Mouse (Mus musculus): Measurements from ENCODE around the gene Cpm. TPM values are rescaled to one million over a fixed set of nuclear protein-coding genes. Genes with fewer than 3 reads are reported as not detected.

Gene Cpm
- total and polyA plus RNA-seq, 3 experiments = 0.04 to 0.31 (median 0.17) TPM

DNA sequence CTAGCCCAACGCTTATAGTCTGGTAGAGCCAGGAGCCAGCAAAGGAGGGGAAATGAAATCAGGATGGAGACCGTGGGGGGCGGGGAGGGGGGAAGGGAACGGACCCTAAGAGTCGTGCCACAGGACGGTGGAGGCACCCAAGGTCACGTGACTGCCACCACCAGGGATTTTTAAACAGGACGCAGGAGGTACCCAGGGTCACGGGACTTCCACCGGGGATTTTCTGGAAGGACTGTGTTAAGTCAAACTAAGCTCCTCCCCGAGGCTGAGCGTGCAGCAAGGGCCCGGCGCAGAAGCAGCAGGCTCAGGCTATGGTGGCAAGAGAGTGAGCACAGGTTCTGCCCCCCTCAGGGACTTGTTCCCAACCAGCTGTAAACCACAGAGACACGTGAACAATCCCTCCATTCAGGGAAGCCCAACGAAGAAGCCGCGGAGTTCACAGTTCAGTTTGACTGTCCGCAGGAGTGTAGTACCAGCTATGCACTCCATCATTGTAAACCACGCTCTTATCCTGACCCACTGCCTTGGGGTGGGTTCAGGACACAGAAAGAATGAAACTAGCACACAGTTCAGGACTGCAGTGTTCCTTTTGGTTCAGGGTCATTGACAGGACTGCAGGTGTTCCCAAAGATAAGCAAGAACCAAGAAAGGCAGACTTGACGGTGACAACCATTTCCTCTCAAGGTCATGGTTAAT, 10.7 kb downstream of the Cpm start:
- peak overlapping the region; percentile 5; the same call in 1 of the 2 replicates for H3K4me2 ChIP-seq (ENCODE audit: insufficient read depth, low read depth, poor library complexity, severe bottlenecking)
- dilution Hi-C loops (cut with MboI; ENCODE audit: extremely low pct_ligation_motif_present, extremely low pct_unique_long_range_greater_than_20kb, low sequenced_read_pairs) = no loop called here
- no peak overlapping the region for H3K9ac ChIP-seq (ENCODE audit: insufficient read depth, low read depth)

GRCm38 (mm10) chr10:117640595-117641078, 11.3 kb downstream of the Cpm start:
- H3K4me3 ChIP-seq (replicated peaks in 1 of 3; ENCODE audit: low read depth in 2 of 3, low read length in 2 of 3, poor library complexity in 1 of 3) = no peak overlapping the region
- H3K27ac ChIP-seq (ENCODE audit: insufficient read depth, low read depth) = no peak overlapping the region
- H3K36me3 ChIP-seq (replicated peaks in 1 of 2; ENCODE audit: control insufficient read depth in 1 of 2, insufficient read depth in 1 of 2, low read length in 1 of 2) = no peaks in the 10 kb centered on the region
- dilution Hi-C loops (cut with MboI; ENCODE audit: extremely low pct_ligation_motif_present, extremely low pct_unique_long_range_greater_than_20kb, low sequenced_read_pairs) (no loop called here), in situ Hi-C loops (cut with MboI; ENCODE audit: low pct_ligation_motif_present, low pct_unique_long_range_greater_than_20kb, low sequenced_read_pairs) (no loop called here)
- peaks cover 2% of the 10 kb centered on the region for H3K9me3 ChIP-seq (replicated peaks; ENCODE audit: low read length)
- H3K27me3 ChIP-seq (replicated peaks) = no peaks in the 10 kb centered on the region
- H3K9ac ChIP-seq (ENCODE audit: insufficient read depth, low read depth) = no peak overlapping the region
- no peak overlapping the region for H3K4me2 ChIP-seq (ENCODE audit: insufficient read depth, low read depth, poor library complexity, severe bottlenecking)
- no peak for TF ChIP-seq BHLHE40 (IDR thresholded peaks at IDR 0.05; ENCODE audit: low read depth, low read length)
- no peaks in the 10 kb centered on the region for H3K79me2 ChIP-seq (replicated peaks; ENCODE audit: control insufficient read depth, extremely low read depth, insufficient read depth, poor library complexity, severe bottlenecking)
- no peak for DNase-seq (ENCODE audit: extremely low read depth)
- peaks cover 4 to 7% of the 10 kb centered on the region in 2 experiments for H3K4me1 ChIP-seq (ENCODE audit: control insufficient read depth in 1 of 2, insufficient read depth in 2 of 2)

More for the DNA sequence above, 10.7 kb downstream of the Cpm start:
- H3K27me3 ChIP-seq (replicated peaks) = no peaks in the 10 kb centered on the region
- no peak overlapping the region for H3K4me3 ChIP-seq (replicated peaks in 1 of 3; ENCODE audit: low read depth in 2 of 3, low read length in 2 of 3, poor library complexity in 1 of 3)
- H3K36me3 ChIP-seq (replicated peaks in 1 of 2; ENCODE audit: control insufficient read depth in 1 of 2, insufficient read depth in 1 of 2, low read length in 1 of 2) = no peaks in the 10 kb centered on the region
- TF ChIP-seq BHLHE40 (IDR thresholded peaks at IDR 0.05; ENCODE audit: low read depth, low read length) = peak; percentile 70
- TF ChIP-seq GABPA (IDR thresholded peaks at IDR 0.05; ENCODE audit: insufficient replicate concordance, low read depth, low read length) = no peak
- TF ChIP-seq USF1 (IDR thresholded peaks at IDR 0.05; ENCODE audit: low read depth, low read length) = peak; percentile 53
- DNase-seq (ENCODE audit: extremely low read depth) = no peak
- H3K9me3 ChIP-seq (replicated peaks; ENCODE audit: low read length) = peaks cover 2% of the 10 kb centered on the region
- in situ Hi-C loops (cut with MboI; ENCODE audit: low pct_ligation_motif_present, low pct_unique_long_range_greater_than_20kb, low sequenced_read_pairs) = no loop called here
- no peak overlapping the region for H3K27ac ChIP-seq (ENCODE audit: insufficient read depth, low read depth)
- H3K4me1 ChIP-seq (ENCODE audit: control insufficient read depth in 1 of 2, insufficient read depth in 2 of 2) = peaks cover 4 to 7% of the 10 kb centered on the region in 2 experiments
- no peaks in the 10 kb centered on the region for H3K79me2 ChIP-seq (replicated peaks; ENCODE audit: control insufficient read depth, extremely low read depth, insufficient read depth, poor library complexity, severe bottlenecking)

DNA sequence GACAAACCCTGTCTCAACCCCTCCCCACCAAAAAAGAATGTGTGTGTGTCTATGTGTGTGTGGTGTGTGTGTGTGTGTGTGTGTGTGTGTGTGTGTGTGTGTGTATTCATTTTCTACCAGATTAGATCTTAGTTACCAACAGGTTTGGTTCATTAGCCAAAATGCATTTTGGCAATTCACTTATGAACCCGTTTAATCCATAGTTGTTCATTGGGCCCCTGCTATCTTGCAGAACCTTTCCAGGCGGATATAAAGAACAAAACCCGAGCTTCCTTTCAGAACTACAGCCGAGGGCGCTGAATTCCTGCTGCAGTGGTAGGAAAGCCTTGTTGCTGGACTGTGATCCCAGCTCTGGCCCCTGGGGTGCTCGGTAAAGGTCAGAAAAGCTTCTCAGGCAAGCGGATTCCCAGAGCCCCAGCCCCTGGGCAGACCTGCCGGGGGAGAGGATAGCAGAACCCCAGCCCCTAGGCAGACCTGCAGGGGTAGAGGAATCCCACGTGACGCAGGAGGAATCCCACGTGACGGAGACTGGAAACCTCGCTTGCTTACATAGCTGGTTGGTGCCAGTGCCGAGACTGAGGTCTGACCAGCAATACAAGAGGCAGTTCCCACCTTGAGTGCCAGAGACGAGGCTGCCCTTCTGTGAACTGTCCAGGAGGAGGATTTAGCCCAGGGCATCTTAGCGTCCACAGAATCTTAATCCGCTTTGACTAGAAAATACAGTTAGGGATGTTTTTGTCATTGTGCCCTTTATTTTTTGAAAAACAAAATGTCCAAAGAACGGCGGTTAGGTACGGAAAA, 12.3 kb downstream of the Cpm start:
- H3K27me3 ChIP-seq (replicated peaks) = no peaks in the 10 kb centered on the region
- H3K9me3 ChIP-seq (replicated peaks; ENCODE audit: low read length) = no peaks in the 10 kb centered on the region
- no peaks in the 10 kb centered on the region for H3K79me2 ChIP-seq (replicated peaks; ENCODE audit: control insufficient read depth, extremely low read depth, insufficient read depth, poor library complexity, severe bottlenecking)
- no peak overlapping the region for H3K9ac ChIP-seq (ENCODE audit: insufficient read depth, low read depth)
- DNase-seq (ENCODE audit: extremely low read depth) = no peak
- no peak overlapping the region for H3K27ac ChIP-seq (ENCODE audit: insufficient read depth, low read depth)
- H3K4me2 ChIP-seq (ENCODE audit: insufficient read depth, low read depth, poor library complexity, severe bottlenecking) = no peak overlapping the region
- H3K4me1 ChIP-seq (ENCODE audit: control insufficient read depth in 1 of 2, insufficient read depth in 2 of 2) = peaks cover 4 to 7% of the 10 kb centered on the region in 2 experiments
- no peak overlapping the region for H3K4me3 ChIP-seq (replicated peaks in 1 of 3; ENCODE audit: low read depth in 2 of 3, low read length in 2 of 3, poor library complexity in 1 of 3)
- no peaks in the 10 kb centered on the region for H3K36me3 ChIP-seq (replicated peaks in 1 of 2; ENCODE audit: control insufficient read depth in 1 of 2, insufficient read depth in 1 of 2, low read length in 1 of 2)
- in situ Hi-C loops (cut with MboI; ENCODE audit: low pct_ligation_motif_present, low pct_unique_long_range_greater_than_20kb, low sequenced_read_pairs) (no loop called here), dilution Hi-C loops (cut with MboI; ENCODE audit: extremely low pct_ligation_motif_present, extremely low pct_unique_long_range_greater_than_20kb, low sequenced_read_pairs) (no loop called here)
- no peak for TF ChIP-seq ELF1 (IDR thresholded peaks at IDR 0.05; ENCODE audit: low read depth, low read length)
- no peak for TF ChIP-seq SIN3A (IDR thresholded peaks at IDR 0.05; ENCODE audit: low read length)
- no peak for TF ChIP-seq NELFE (IDR thresholded peaks at IDR 0.05; ENCODE audit: low read depth, low read length)
- TF ChIP-seq MYC (IDR thresholded peaks at IDR 0.05; ENCODE audit: low read depth, low read length) = no peak
- no peak for TF ChIP-seq SMC3 (IDR thresholded peaks at IDR 0.05; ENCODE audit: low read depth, low read length)
- no peak for TF ChIP-seq ZMIZ1 (IDR thresholded peaks at IDR 0.05; ENCODE audit: low read depth, low read length)
- no peak for TF ChIP-seq MXI1 (IDR thresholded peaks at IDR 0.05; ENCODE audit: low read depth, low read length)
- no peak for TF ChIP-seq BHLHE40 (IDR thresholded peaks at IDR 0.05; ENCODE audit: low read depth, low read length)
- TF ChIP-seq UBTF (IDR thresholded peaks at IDR 0.05; ENCODE audit: low read depth, low read length) = no peak
- TF ChIP-seq JUND (conservative IDR thresholded peaks at IDR 0.05; ENCODE audit: low read depth, low read length) = no peak
